Mouse (Mus musculus) C2C12 (cell line): ENCODE results near the gene Tnfsf13. TPM values are rescaled to one million over a fixed set of nuclear protein-coding genes. Genes with fewer than 3 reads are reported as not detected.

Experiments used
- H3K27me3 ChIP-seq: one replicate; pipeline ENCODE4 v1.6.1; 2011; ENCODE audit not compliant: control insufficient read depth, insufficient read depth, insufficient read length
- H3K36me3 ChIP-seq: one replicate; pipeline ENCODE4 v1.6.1; 2011; ENCODE audit not compliant: control insufficient read depth, insufficient read depth
- H3K4me3 ChIP-seq: one replicate; pipeline ENCODE4 v1.5.1; 2011; ENCODE audit warnings: mild to moderate bottlenecking, control low read depth; ENCODE audit not compliant: poor library complexity, insufficient read depth, severe bottlenecking
- H3K79me2 ChIP-seq: one replicate; pipeline ENCODE4 v1.6.1; 2011; ENCODE audit not compliant: control insufficient read depth, insufficient read depth
- H3K79me3 ChIP-seq: one replicate; pipeline ENCODE4 v1.6.1; 2011; ENCODE audit warnings: low read depth, control low read depth
- H3ac ChIP-seq: one replicate; pipeline ENCODE3; 2011; ENCODE audit warnings: low read depth; ENCODE audit not compliant: control insufficient read depth, insufficient read length
- CEBPB ChIP-seq: IDR thresholded peaks from one replicate; pipeline ENCODE4 v1.6.1; 2011; ENCODE audit warnings: low read depth, mild to moderate bottlenecking, control low read depth, moderate library complexity
- CTCF ChIP-seq: IDR thresholded peaks from one replicate; pipeline ENCODE4 v1.5.1; 2011; ENCODE audit not compliant: control insufficient read depth, insufficient read depth, insufficient read length
- FOSL1 ChIP-seq: IDR thresholded peaks from one replicate; pipeline ENCODE4 v1.8.0; 2011; ENCODE audit warnings: mild to moderate bottlenecking, low read length; ENCODE audit not compliant: poor library complexity, insufficient read depth, severe bottlenecking
- MAX ChIP-seq: IDR thresholded peaks from one replicate; pipeline ENCODE4 v1.6.1; 2011; ENCODE audit warnings: mild to moderate bottlenecking, control low read depth
- MYOD1 ChIP-seq: IDR thresholded peaks from one replicate; pipeline ENCODE4 v1.6.1; 2011; ENCODE audit warnings: low read depth; ENCODE audit not compliant: control insufficient read depth, insufficient read length
- MYOG ChIP-seq: IDR thresholded peaks from one replicate; pipeline ENCODE4 v1.6.1; 2011; ENCODE audit not compliant: control insufficient read depth, insufficient read length; ENCODE audit errors: extremely low read depth
- USF1 ChIP-seq: IDR thresholded peaks from one replicate; pipeline ENCODE4 v1.6.1; 2011; ENCODE audit warnings: low read depth, mild to moderate bottlenecking, control low read depth, moderate library complexity
- polyA plus RNA-seq: library from polyadenylated mRNA; unstranded; fragments of >200 nt; fragmentation: generic; extraction: Trizol; gene quantifications from one replicate; pipeline ENCODE4 v1.2.1, GENCODE M21; 2012; ENCODE audit warnings: missing spikeins

The Tnfsf13 gene
- polyA plus RNA-seq, 1 experiment: 0.28 TPM

DNA sequence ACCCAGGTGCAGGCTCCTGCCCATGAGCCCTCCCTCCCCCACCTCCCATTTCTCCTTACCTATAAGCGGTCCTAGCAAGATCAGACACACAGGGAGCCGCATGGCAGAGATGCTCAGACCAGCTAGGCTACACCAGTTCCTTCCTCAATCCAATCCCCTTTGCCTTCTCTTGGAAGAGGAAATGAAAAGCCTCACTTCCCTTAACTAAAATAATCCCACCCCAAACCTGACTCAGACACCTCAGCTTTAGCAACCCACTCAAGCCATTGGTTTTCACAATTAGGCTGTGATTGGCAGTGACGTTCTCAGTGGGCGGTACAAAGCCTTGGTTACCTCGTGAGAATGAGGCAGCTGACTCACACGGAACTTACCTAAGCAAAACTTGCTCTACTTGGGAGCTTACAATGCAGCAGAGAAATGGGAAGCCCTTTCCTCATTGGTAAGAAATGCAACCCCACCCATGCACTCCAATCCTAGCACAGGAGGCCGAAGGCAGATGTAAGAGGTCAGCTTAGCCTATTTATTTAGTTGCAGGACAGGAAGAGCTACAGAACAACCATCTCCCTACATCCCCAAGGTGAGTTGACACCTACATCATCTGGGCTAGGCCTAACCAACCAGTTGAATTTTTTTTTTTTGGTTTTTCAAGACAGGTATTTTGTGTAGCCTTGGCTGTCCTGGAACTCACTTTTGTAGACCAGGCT, 19.5 kb downstream of the Tnfsf13 start, which contains the start of gene Cd68:
TSS of gene Cd68 (minus strand) at position 193 of the 704 bp plus-strand sequence.
- no peak for TF ChIP-seq FOSL1
- TF ChIP-seq MAX: peak; percentile 12
- Histone ChIP-seq H3K36me3 (peaks cover 62% of the 10 kb centered on the region), H3K4me3 (no peak within 1 kb of the TSS), H3K79me3 (peaks cover 41% of the 10 kb centered on the region), H3ac (no peak within 1 kb of the TSS), H3K79me2 (peaks cover 47% of the 10 kb centered on the region), H3K27me3 (no peaks in the 10 kb centered on the region)

- no peaks in the 10 kb centered on the region for H3K27me3 ChIP-seq
- no peak overlapping the region for H3K4me3 ChIP-seq
Observed at GRCm38 (mm10) chr11:69665457-69665960, 20.1 kb downstream of the Tnfsf13 start.

DNA sequence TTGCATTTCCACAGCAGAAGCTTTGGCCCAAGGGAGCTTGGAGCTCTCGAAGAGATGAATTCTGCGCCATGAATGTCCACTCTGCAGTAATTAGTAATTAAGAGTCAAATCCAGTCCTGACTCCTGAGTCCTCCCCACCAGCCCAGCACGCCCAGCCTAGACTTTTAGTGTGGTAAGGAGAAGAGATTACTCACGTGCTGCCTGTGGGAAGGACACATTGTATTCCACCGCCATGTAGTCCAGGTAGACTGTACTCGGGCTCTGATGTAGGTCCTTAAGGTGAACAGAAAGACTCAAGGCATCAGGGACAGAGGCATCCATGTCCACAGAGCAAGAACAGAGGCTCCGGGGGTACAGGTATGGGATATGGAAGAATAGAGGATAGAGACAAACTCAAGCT, 20.7 kb downstream of the Tnfsf13 start:
- H3ac ChIP-seq: no peak overlapping the region
- TF ChIP-seq FOSL1 (no peak), CTCF (no peak), MYOD1 (no peak), MAX (no peak), CEBPB (no peak)
- H3K4me3 ChIP-seq: no peak overlapping the region
- no peaks in the 10 kb centered on the region for H3K27me3 ChIP-seq
- peaks cover 36% of the 10 kb centered on the region for H3K79me3 ChIP-seq
- H3K79me2 ChIP-seq: peaks cover 47% of the 10 kb centered on the region
- peaks cover 56% of the 10 kb centered on the region for H3K36me3 ChIP-seq

More at GRCm38 (mm10) chr11:69665457-69665960, 20.1 kb downstream of the Tnfsf13 start:
- Histone ChIP-seq H3K79me2 (peaks cover 47% of the 10 kb centered on the region), H3K79me3 (peaks cover 40% of the 10 kb centered on the region), H3ac (no peak overlapping the region), H3K36me3 (peaks cover 56% of the 10 kb centered on the region)
- no peak for TF ChIP-seq MYOG
- TF ChIP-seq FOSL1: no peak
- TF ChIP-seq USF1: no peak
- TF ChIP-seq MAX: no peak
- TF ChIP-seq MYOD1: no peak
- no peak for TF ChIP-seq CTCF
- no peak for TF ChIP-seq CEBPB

DNA sequence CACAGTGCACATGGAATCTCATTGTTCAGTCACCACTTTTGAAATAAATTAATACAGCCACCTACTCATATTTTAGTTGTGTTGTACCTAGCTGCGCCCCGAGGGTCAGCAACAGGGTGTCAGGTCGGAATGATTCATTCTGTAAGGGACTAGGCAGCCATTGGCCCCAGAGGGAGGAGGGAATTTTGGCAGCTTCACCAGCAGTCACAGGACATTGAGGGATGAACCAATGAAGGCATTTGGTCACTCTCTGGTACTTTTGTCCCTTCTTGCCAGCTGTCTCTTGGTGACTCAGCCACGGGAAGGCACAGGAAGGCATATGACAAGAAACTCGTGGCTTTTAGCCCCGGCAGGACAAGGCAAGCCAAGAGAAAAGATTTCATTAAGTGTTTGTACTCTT, 21.8 kb downstream of the Tnfsf13 start:
- TF ChIP-seq MYOG: no peak
- no peak for TF ChIP-seq MAX
- no peak for TF ChIP-seq CEBPB
- TF ChIP-seq FOSL1: no peak
- no peak for TF ChIP-seq MYOD1
- H3K79me2 ChIP-seq: peaks cover 39% of the 10 kb centered on the region
- H3K4me3 ChIP-seq: no peak overlapping the region
- H3K36me3 ChIP-seq: peaks cover 51% of the 10 kb centered on the region
- no peaks in the 10 kb centered on the region for H3K27me3 ChIP-seq
- no peak overlapping the region for H3ac ChIP-seq
- H3K79me3 ChIP-seq: peaks cover 26% of the 10 kb centered on the region

DNA sequence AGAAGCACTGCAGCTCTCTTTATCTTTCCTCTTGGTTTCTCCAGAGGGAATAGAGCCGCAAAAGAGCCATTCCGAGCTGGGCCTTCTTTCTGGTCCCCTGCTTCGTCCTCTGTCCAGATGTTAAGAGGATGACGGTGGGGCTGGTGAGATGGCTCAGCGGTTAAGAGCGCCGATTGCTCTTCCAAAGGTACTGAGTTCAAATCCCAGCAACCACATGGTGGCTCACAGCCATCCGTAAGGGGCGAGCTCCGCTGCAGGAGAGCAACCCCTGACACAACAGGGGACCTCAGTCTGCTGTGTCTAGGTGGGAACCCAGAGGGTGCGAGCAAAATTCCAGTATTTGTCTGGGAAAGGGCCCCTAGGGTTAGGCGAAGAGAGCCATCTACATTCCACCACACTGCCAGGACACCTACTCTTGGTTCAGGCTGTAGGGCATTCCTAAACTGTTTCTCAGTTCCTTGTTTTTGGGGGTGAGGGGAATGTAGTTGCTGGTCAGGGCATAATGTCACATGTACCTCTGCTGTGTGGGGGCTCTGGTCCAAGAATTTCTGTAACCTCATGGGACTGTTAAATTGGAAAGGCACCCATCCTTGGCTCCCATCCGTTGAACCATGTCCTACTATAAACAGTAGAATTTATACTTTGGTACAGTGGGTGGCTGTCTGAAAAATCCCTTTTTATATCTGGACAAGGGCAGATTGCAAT, 22.5 kb downstream of the Tnfsf13 start:
- Histone ChIP-seq H3K79me2 (peaks cover 33% of the 10 kb centered on the region), H3K79me3 (peaks cover 20% of the 10 kb centered on the region), H3K4me3 (peak overlapping the region; percentile 43), H3K36me3 (peaks cover 48% of the 10 kb centered on the region), H3K27me3 (no peaks in the 10 kb centered on the region), H3ac (peak overlapping the region; percentile 65)
- TF ChIP-seq CTCF (no peak), USF1 (no peak), MYOD1 (no peak), MYOG (no peak), CEBPB (no peak), MAX (no peak), FOSL1 (no peak)
